Mouse (Mus musculus): Measurements from ENCODE around the gene Scg3. TPM values are rescaled to one million over a fixed set of nuclear protein-coding genes. Genes with fewer than 3 reads are reported as not detected.
"Not testable (repeated sequence)": the region's sequence is repeated elsewhere in the genome, so short reads cannot be mapped to it uniquely, and the experiment has no call there.

The Scg3 gene
- total RNA-seq, 2 experiments from 2014 or later, result not detected

DNA sequence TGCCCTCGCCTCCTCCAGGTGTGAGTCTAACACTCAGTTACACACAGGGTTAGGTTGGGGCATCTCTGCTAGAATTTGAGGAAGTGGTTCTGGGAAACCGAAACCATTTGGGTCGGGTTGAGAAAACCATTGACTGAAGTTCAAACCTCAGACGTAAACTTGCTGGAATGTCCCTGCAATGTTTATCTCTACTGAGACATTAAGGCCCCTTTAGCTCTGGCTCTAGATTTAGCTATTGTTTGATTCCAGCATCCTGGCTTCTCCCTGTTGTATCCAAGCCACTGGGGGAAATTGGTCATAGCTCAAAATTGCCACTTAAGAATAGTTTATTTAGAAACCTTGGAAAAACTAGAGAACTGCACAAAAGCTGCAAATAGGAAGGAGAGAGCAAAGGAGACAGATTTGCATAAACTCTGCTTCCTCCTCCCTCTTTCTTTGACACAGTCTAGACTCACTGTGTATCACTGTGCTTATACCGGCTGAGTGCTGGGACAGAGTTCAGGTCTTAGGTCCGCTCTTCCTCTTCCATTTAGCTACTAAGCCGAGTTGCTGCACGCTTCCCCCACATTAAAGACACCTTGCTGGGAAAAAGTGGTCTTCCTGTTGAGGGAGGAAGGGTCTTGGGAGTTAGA lies 52.9 kb downstream of the Scg3 start:
- ATAC-seq (replicated peaks; ENCODE audit: low FRiP score, poor library complexity, severe bottlenecking), result no peak

DNA sequence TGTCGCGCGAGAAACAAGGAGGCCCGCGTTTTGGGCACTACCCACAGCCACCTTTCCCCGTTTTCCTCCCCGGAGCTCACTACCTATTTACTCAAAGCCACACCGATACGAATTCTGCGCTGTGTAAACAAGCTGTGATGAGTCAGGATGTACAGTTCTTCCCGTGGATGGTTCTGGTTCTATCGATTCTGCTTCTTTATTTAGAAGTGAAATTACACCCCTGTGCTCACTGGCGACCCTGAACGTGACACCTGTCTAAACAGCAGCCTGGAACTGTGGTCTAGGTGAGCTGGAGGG lies 57.6 kb downstream of the Scg3 start:
- no peak for ATAC-seq (replicated peaks; ENCODE audit: low FRiP score, poor library complexity, severe bottlenecking)

GRCm38 (mm10) chr9:75625556-75626307 lies 58.1 kb downstream of the Scg3 start, which contains the start of gene Lysmd2:
Lysmd2 (plus strand) TSS chr9:75625741.
- no peak for ATAC-seq (replicated peaks; ENCODE audit: low FRiP score, poor library complexity, severe bottlenecking)

- no peak for ATAC-seq (replicated peaks; ENCODE audit: low FRiP score, poor library complexity, severe bottlenecking)
Measured at GRCm38 (mm10) chr9:75624983-75625555, 58.8 kb downstream of the Scg3 start.

GRCm38 (mm10) chr9:75621428-75621827 lies 62.4 kb downstream of the Scg3 start:
- ATAC-seq (replicated peaks; ENCODE audit: low FRiP score, poor library complexity, severe bottlenecking), result no peak

DNA sequence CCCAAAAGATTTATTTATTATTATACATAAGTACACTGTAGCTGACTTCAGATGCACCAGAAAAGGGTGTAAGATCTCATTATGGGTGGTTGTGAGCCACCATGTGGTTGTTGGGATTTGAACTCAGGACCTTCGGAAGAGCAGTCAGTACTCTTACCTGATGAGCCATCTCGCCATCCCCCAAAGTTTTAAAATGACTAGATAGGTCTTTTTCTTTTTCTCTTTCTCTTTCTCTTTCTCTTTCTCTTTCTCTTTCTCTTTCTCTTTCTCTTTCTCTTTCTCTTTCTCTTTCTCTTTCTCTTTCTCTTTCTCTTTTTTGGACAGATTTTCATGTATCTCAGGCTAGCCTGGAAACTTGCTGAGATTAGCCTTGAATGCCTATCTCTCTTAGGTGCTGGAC lies 64.1 kb downstream of the Scg3 start:
- ATAC-seq (replicated peaks; ENCODE audit: low FRiP score, poor library complexity, severe bottlenecking), result not testable (repeated sequence)

DNA sequence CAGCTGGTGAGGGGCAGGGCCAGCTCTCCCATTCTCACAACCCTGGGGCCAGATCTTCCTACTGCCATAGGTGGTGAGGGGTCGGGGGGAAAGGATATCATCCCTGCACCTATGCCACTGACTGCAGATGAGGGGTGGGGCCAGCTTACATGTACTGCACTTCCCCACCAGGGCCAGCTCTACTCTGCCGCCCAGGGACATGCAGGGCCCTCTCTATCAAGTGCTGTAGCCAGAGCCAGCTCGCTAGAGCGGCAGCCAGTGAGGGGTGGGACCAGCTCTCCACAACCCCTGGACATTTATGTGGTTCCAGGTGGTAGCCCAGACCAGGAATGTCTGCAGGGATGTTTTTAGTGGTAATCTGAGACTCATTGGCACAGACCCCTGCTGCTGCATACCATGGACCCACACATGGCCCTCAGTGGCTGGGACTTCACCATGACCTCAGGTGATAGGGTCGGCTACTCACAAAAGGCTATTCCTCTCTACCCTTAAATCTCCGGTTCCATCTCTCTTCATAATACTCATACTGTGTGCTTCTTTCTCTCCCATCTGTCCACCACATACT lies 64.9 kb downstream of the Scg3 start:
- no peak for ATAC-seq (replicated peaks; ENCODE audit: low FRiP score, poor library complexity, severe bottlenecking)

DNA sequence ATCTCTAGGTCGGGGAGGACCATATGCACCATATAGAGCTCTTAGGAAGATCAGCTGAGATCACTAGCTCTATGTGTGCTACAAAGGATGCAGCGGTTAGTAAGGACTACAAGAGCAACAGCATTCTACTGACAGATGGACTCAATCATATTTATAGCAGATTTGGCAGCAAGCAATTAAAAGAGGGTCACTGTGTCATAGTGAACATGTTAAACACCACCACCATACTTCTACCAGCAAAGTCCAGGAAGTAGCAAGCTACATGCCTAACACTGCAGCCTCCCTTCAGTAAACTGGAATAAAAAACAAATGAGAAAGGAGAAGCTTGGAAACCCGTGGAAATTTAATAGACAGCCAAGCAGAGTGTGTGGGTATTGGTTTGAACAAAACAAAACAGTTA lies 67.3 kb downstream of the Scg3 start:
- no peak for ATAC-seq (replicated peaks; ENCODE audit: low FRiP score, poor library complexity, severe bottlenecking)

GRCm38 (mm10) chr9:75610571-75611493 lies 73.0 kb downstream of the Scg3 start, which contains the start of gene Tmod2:
Tmod2 (minus strand) TSS chr9:75611325.
- ATAC-seq (replicated peaks; ENCODE audit: low FRiP score, poor library complexity, severe bottlenecking), result no peak

GRCm38 (mm10) chr9:75609965-75610364 lies 73.9 kb downstream of the Scg3 start:
- ATAC-seq (replicated peaks; ENCODE audit: low FRiP score, poor library complexity, severe bottlenecking), result no peak

DNA sequence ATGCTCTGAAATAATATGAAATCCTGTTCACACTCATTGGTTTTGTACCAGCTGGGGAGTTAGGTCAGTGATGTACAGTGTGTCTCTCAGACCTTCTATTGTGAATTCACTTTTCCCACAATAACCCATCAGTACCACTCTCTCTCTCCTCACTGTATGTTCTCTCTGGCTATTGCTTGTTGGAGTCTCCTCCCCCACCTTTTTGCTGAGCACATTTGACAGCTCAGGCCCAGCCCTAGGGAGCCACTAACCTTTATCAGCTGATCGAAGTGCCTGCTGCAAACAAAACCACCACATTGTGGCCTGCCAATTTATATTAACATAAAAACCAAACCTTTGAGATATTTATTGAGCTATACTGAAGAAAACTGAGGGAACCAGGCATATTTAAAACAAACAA lies 74.4 kb downstream of the Scg3 start:
- no peak for ATAC-seq (replicated peaks; ENCODE audit: low FRiP score, poor library complexity, severe bottlenecking)

GRCm38 (mm10) chr9:75607496-75607895 lies 76.4 kb downstream of the Scg3 start:
- no peak for ATAC-seq (replicated peaks; ENCODE audit: low FRiP score, poor library complexity, severe bottlenecking)

DNA sequence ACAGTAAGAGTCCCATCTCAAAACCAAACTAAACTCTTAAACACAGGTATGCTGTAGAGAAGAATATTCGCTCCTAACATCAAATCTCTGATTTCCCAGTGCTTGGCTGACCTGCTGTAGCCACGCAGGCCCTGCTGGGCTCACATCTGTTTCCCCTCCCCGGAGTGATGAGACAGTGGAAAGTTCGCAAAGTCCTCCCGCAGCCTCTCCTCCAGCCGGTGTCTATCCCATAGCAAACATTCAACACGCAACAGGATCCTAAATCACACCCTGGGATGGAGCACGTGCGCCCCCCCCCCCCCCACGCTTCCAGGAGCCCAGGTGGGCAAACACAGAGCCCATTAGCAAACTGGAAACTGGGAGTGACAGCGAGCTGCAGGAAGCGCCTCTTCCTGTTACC lies 82.3 kb downstream of the Scg3 start:
- ATAC-seq (replicated peaks; ENCODE audit: low FRiP score, poor library complexity, severe bottlenecking), result no peak

DNA sequence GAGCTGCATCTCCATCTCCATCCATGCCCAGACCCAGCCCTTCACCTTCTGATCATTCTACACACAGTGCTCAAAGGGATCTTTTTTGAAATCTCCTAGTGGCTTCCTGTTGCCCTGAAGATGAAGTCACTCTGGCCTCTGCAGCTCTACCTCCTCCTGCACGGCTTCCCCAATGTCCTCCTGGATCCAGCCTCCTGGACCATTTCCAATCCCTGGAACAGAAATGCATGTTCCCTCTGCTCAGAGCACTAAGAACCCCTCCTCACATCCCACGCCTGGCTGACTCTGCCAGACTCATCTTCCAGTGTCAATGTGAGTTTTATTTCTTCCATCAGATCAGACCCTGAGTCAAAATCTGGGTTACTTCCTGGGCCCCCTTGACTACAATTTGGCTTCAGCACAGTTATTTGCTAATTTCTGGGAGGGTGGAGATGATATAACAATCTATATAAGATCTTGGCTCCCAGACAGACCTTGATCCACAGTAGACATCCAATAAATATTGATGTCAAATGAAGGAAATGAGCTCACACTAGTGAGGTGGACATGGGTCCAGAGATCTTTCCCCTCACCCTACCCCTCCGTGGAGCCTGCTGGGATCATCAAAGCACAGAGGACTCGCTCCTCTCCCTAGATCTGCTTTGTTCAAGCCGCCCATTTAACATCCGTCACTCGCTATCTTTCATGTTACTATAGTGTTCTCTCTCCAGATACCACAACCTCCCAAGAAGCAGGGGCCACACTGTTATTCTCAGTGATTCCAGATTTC lies 83.5 kb downstream of the Scg3 start:
- ATAC-seq (replicated peaks; ENCODE audit: low FRiP score, poor library complexity, severe bottlenecking), result no peak

- no peak for ATAC-seq (replicated peaks; ENCODE audit: low FRiP score, poor library complexity, severe bottlenecking)
Measured at GRCm38 (mm10) chr9:75599191-75599841, 84.5 kb downstream of the Scg3 start.

DNA sequence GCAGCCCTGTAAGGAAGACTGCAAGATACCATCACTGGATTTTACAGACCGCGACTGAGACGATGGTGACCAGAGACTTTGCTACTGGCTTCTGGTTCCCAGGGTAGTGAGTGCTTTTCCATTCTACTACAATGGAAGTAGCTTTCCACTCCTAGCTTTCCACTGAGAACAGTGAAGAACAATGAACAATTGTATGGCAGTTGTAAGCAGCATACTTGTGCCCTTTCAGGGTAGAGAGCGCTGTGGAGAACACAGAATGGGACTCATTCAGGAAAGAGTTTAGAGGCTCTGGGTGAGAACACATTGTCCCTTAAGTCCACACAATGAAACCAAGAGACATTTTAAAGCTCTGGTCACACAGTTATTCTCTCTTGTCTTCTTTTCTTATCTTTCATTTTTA lies 86.3 kb downstream of the Scg3 start:
- ATAC-seq (replicated peaks; ENCODE audit: low FRiP score, poor library complexity, severe bottlenecking), result no peak

DNA sequence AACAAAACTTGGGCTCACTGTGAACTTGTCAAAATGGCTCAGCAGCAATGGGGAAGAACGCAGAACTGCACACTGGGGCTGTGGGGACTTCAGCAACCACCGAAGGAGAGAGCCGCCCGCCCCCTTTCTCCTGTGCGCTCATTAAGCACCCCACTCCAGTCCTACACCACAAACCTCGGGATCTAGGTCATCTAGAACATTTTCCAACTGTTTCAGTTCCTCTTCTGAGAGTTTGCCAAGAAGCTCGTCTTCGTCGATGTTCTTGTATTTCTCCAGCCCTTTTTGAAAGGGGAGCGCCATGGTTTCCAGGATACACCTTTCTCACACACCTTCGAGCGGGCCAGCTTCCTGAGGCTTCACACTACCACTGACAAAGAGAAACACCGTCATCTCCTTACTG lies 86.8 kb downstream of the Scg3 start:
- no peak for ATAC-seq (replicated peaks; ENCODE audit: low FRiP score, poor library complexity, severe bottlenecking)

- no peak for ATAC-seq (replicated peaks; ENCODE audit: low FRiP score, poor library complexity, severe bottlenecking)
Measured at GRCm38 (mm10) chr9:75593481-75593880, 90.4 kb downstream of the Scg3 start.

Data from erythroid progenitor cell, adult 5-6 weeks (primary cell).